Mouse (Mus musculus): ENCODE measurements at regions not wholly inside any gene's neighbourhood (a gene's known extent, or its start where the extent isn't known, plus 50 kb on each side); places are given as distances from the start of the nearest gene placed in this dataset.

DNA sequence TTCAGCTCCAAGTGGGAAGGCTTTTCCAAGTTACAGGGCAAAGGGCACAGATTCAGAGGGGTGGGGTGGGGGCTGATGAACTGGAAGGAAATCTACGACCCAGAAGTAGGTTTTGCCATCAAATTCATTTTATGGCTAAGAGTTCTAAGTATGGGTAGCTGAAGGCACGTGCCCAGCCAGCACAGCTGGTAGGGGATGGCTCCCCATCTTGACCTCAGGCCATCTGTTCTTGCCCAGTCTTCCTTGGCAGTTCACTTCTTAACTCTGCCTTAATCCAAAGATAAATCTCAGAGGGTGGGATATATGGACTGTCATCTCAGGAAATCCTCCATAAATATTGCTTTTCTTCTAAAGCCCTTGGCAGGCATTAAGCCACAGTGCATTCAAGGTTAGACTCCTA is 238.3 kb downstream of the H2al1j start:
- no peak for DNase-seq (ENCODE audit: inconsistent age in 2 of 2, low spot score in 1 of 2)

DNA sequence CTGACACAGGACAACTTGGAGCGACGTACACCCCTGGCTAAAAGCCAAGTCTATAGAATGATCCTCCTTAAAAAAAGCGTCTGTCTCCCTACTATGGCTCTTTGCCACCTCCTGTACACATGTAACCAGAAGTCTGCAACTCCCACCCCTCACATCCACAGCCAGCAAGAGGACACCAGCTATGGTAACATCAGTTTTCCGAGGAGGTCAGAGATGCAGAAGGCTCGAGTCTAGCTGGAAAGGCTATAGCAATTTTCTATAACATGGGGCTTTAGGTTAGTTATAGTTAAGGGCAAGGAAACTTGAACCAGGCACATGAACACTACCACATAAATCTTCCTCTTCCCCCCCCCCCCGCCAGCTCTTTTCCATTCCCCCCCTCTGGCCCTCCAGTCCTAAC is 240.2 kb downstream of the H2al1j start:
- DNase-seq (ENCODE audit: inconsistent age in 2 of 2, low spot score in 1 of 2) = no peak

DNA sequence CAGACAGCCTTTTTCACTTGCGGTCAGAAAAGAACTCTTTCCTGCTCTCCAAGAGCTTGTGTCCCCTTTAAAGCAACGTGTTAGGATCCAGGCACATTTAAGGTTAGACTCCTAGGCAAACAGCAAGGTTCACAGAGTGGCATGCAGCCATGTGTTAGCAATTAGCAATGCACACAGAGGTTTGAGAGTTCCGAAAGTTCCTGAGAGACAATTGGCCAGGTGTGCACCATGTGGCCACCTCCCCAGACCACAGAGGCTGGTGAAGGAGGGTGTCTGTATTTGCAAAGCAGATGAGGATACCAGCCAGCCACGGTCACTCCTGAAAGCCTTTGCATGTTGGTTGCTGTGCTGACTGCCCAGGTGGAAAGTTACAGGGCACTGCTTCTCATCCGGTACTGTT is 240.6 kb downstream of the H2al1j start:
- no peak for DNase-seq (ENCODE audit: inconsistent age in 2 of 2, low spot score in 1 of 2)

DNA sequence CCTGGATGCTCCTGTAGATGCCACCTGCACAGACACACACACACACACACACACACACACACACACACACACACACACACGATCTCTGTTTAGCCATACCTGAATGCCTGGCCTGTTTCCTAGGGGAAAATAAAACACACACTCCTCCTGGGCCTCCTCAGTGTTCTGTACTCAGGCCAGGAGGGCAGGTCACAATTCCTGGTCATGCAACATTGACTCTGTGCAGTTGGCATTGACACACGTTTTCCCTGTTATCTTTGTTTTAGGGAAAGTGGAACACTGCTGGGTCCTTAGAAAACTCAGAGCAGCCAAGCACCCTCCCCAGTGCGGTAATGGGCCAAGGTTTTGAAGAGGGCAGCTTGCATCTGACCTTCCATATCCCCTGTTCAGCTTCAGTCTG is 246.7 kb downstream of the H2al1j start:
- no peak for DNase-seq (ENCODE audit: inconsistent age in 2 of 2, low spot score in 1 of 2)

DNA sequence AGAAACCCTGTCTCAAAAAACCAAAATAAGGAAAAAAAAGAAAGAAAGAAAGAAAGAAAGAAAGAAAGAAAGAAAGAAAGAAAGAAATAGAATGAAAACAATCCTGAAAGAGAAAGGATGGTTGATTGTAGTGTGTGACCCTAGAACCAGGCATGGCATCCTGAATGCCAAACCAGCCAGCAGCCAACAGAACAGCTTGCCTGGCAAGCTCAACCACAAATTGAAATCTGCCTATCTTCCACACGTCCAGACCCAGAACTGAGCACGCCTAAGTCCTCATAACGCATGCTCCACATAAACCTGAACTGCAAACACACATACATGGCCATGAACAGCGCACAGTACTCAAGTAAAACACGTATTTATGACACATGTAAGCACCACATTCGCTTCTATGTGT is 247.9 kb downstream of the H2al1j start:
- no peak for DNase-seq (ENCODE audit: inconsistent age in 2 of 2, low spot score in 1 of 2)

- no peak for DNase-seq (ENCODE audit: inconsistent age in 2 of 2, low spot score in 1 of 2)
Observed at GRCm38 (mm10) chrX:11576287-11576686, 248.7 kb downstream of the H2al1j start.

DNA sequence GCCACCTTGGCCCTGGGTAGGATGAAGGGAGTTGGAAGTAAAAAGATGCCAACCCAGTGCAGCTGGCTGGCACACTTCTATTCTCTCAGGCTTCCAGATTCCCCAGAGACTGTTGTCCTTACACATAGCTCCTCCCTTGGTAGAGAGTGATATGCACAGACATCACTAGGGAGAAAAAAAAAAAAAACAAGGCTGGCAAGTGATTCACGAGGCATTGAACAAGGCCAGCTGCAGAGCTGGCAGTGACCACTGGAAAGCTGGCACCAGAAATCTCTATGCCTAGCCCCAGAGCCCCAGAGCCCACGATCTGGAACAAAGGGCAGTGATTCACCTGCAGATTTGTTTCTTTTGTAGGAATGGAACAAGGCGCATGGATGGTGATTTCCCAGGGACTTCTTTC is 249.7 kb downstream of the H2al1j start:
- DNase-seq (ENCODE audit: inconsistent age in 2 of 2, low spot score in 1 of 2) = peak; percentile 40 to 69

GRCm38 (mm10) chrX:11585353-11585752 is 257.7 kb downstream of the H2al1j start:
- peak in 1 of 2 experiments; percentile 14 for DNase-seq (ENCODE audit: inconsistent age in 2 of 2, low spot score in 1 of 2)

GRCm38 (mm10) chrX:11591391-11592187 is 264.0 kb downstream of the H2al1j start:
- DNase-seq (ENCODE audit: inconsistent age in 2 of 2, low spot score in 1 of 2) = no peak

DNA sequence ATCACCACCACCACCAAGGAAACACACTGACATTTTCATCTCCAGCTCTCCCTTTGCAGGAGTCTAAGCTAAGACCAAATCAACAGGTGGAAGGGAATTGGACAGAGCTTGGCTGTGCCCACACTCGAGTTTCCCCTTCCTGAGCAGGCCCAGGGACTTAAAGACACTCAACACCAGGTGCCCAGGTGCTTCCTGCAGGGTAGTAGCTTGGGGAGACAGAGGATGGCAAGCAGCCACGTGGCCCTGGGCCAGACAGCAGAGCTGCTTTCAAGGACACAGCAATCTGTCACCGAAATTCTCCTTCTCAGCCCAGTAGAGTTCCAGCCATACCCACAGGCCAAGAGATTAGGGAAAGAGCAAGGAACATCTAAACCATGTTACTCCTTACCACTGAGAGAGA is 266.9 kb downstream of the H2al1j start:
- peak; percentile 64 to 73 for DNase-seq (ENCODE audit: inconsistent age in 2 of 2, low spot score in 1 of 2)

GRCm38 (mm10) chrX:11597548-11597947 is 269.9 kb downstream of the H2al1j start:
- DNase-seq (ENCODE audit: inconsistent age in 2 of 2, low spot score in 1 of 2) = no peak

- DNase-seq (ENCODE audit: inconsistent age in 2 of 2, low spot score in 1 of 2) = peak; percentile 22 to 53
Observed at GRCm38 (mm10) chrX:11614237-11614636, 286.6 kb downstream of the H2al1j start.

- DNase-seq (ENCODE audit: inconsistent age in 2 of 2, low spot score in 1 of 2) = peak; percentile 62 to 85
Observed at GRCm38 (mm10) chrX:11621045-11621763, 293.6 kb downstream of the H2al1j start.

GRCm38 (mm10) chrX:11626274-11626878 is 298.8 kb downstream of the H2al1j start:
- no peak for DNase-seq (ENCODE audit: inconsistent age in 2 of 2, low spot score in 1 of 2)

- DNase-seq (ENCODE audit: inconsistent age in 2 of 2, low spot score in 1 of 2) = no peak
Observed at GRCm38 (mm10) chrX:11629362-11629761, 301.7 kb downstream of the H2al1j start.

- peak; percentile 31 to 71 for DNase-seq (ENCODE audit: inconsistent age in 2 of 2, low spot score in 1 of 2)
Observed at GRCm38 (mm10) chrX:11629906-11630305, 302.3 kb downstream of the H2al1j start.

GRCm38 (mm10) chrX:11631186-11631913 is 303.7 kb downstream of the H2al1j start:
- no peak for DNase-seq (ENCODE audit: inconsistent age in 2 of 2, low spot score in 1 of 2)

DNA sequence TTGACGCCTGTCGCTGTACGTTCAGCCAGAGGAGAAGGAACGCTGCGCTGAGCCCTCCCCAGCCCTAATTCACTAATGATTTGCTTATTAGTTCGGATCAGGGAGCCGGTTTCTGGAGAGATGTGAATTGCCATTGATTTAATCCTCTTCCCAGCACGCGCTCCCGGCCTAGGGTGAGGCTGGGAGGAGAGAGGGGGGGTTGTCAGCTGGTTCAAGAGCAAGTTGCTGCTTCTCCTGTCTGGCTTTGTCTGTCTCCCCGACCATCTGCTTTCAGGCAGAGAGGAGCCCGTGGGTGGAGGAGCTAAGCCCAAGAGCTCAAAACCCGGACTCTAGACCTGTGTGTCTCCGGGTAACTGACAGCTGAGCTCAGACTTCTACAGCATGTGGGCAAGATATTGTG is 304.4 kb downstream of the H2al1j start:
- no peak for DNase-seq (ENCODE audit: inconsistent age in 2 of 2, low spot score in 1 of 2)

DNA sequence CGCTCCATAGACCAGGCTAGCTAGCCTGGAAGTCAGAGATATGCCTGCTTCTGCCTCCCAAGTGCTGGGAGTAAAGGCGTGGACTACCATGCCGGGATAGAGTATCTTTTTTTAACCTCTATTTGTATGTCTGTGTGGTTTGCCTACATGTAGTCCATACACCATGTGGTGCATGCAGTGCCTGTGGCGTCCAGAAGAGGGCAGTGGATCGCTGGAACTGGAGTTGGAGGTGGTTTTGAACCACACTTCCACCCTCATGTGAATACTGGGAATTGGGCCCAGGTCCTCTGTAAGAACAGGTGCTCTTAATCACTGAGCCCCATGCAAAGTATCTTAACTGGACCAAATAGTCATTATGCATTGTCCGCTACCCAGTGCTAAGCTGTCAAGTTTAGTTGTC is 306.2 kb downstream of the H2al1j start:
- DNase-seq (ENCODE audit: inconsistent age in 2 of 2, low spot score in 1 of 2) = peak in 1 of 2 experiments; percentile 40

DNA sequence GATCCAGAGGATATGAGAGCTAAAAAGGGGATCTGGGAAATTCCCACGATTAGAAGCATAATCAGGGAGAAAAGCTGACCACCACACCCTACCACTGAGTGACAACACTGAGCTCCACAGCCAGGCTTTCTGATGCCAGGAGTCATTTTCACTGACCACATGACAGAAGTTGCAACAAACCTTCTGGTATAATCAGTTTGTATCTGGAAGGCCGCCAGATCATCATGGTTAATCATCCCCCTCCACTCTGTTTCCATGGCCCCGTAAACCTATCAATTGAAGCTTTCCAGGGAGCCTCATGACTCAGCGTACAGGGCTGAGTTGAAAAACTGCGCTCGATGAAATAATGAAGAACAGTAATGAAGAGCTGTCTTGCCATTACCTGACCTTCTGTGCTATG is 316.9 kb downstream of the H2al1j start:
- DNase-seq (ENCODE audit: inconsistent age in 2 of 2, low spot score in 1 of 2) = peak; percentile 17 to 83
